Mouse (Mus musculus) midbrain, embryonic 16.5 days (tissue): ENCODE measurements around the gene Lrrc74b. TPM values are rescaled to one million over a fixed set of nuclear protein-coding genes. Genes with fewer than 3 reads are reported as not detected.
A peak's percentile ranks its signal among the peaks of the same experiment; 100 is the strongest.
"Not testable (repeated sequence)": the region's sequence is repeated elsewhere in the genome, so short reads cannot be mapped to it uniquely, and the experiment has no call there.

Experiments
- ATAC-seq: fragments of 200-750 bp; cut with Nextera tagmentation; 2 replicates; pipeline ENCODE4 v1.8.0; 2017; ENCODE audit warnings: moderate TSS enrichment
- H3K27ac ChIP-seq: fragments of 300-500 bp; sonication (generic); 2 replicates; pipeline ENCODE4 v1.5.1; 2014; ENCODE audit warnings: mild to moderate bottlenecking, low read length, mixed read lengths
- H3K27me3 ChIP-seq: fragments of 300-500 bp; sonication (generic); 2 replicates; pipeline ENCODE4 v1.6.1; 2014; ENCODE audit warnings: low read depth, low read length, mixed read lengths; ENCODE audit not compliant: control insufficient read depth, insufficient read depth
- H3K36me3 ChIP-seq: fragments of 300-500 bp; sonication (generic); 2 replicates; pipeline ENCODE4 v1.6.1; 2014; ENCODE audit warnings: mild to moderate bottlenecking, low read length, moderate library complexity, mixed read lengths; ENCODE audit not compliant: control insufficient read depth, insufficient read depth
- H3K4me1 ChIP-seq: fragments of 300-500 bp; sonication (generic); 2 replicates; pipeline ENCODE4 v1.6.1; 2014; ENCODE audit warnings: mild to moderate bottlenecking, low read length, mixed read lengths; ENCODE audit not compliant: control insufficient read depth, insufficient read depth
- H3K4me2 ChIP-seq: fragments of 300-500 bp; sonication (generic); 2 replicates; pipeline ENCODE4 v1.6.1; 2014; ENCODE audit warnings: mild to moderate bottlenecking, low read length, mixed read lengths
- H3K4me3 ChIP-seq: fragments of 300-500 bp; sonication (generic); 2 replicates; pipeline ENCODE4 v1.5.1; 2014; ENCODE audit warnings: low read depth, mild to moderate bottlenecking, low read length, moderate library complexity, mixed read lengths
- H3K9ac ChIP-seq: fragments of 300-500 bp; sonication (generic); 2 replicates; pipeline ENCODE4 v1.6.1; 2014; ENCODE audit warnings: low read depth, low read length, mixed read lengths
- H3K9me3 ChIP-seq: fragments of 300-500 bp; sonication (generic); replicated peaks from 2 replicates; pipeline ENCODE4 v1.6.1; 2014; ENCODE audit warnings: mild to moderate bottlenecking, low read length, mixed read lengths; ENCODE audit not compliant: control insufficient read depth, poor library complexity, severe bottlenecking
- WGBS: fragments of 180-500 bp; shearing (Covaris S2); extraction: QIAGEN DNeasy Blood & Tissue Kit; methylation state at CpG from one replicate; pipeline ENCODE4 v1.1.7; 2014; 5-methylcytosine and 5-hydroxymethylcytosine counted together
- polyA plus RNA-seq: library from polyadenylated mRNA; unstranded; fragments of >200 nt; fragmentation: Nextera tagmentation; extraction: Ambion mirVana; gene quantifications from 2 replicates; pipeline ENCODE4 v1.2.1, GENCODE M21; 2015

Gene Lrrc74b
- polyA plus RNA-seq, 1 experiment from 2014 or later, result 2.0 TPM

- Histone ChIP-seq H3K9ac (no peak overlapping the region), H3K27ac (no peak overlapping the region), H3K4me1 (peaks cover 15% of the 10 kb centered on the region), H3K27me3 (no peaks in the 10 kb centered on the region), H3K9me3 (no peaks in the 10 kb centered on the region), H3K4me2 (no peak overlapping the region), H3K36me3 (peaks cover 19% of the 10 kb centered on the region), H3K4me3 (no peak overlapping the region)
- WGBS, result 94% methylated on average over 4 of the region's 4 CpGs
- ATAC-seq, result no peak
Observed at GRCm38 (mm10) chr16:17511431-17511830, 49.6 kb downstream of the Lrrc74b start.

DNA sequence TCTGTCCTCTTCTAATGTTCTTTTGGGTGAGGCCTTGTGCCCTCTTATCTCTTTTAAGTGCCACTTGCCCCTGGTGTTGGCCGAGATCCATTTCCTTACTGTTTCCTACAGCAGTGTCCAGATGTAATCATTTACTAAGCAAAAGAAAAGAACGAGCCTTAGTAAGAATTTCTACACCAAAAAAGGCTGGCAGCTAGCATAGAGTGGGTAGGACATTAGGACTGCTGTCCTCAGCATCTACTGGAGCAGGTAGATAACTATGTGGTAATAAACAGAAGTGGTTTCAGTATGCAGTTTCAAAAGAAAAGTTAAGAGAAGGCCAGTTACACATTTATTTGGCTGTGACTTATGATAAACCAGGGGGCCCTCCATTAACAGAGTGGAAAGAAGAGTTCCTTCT is 50.4 kb downstream of the Lrrc74b start:
- H3K27ac ChIP-seq, result no peak overlapping the region
- no peaks in the 10 kb centered on the region for H3K9me3 ChIP-seq
- H3K4me3 ChIP-seq, result no peak overlapping the region
- no peaks in the 10 kb centered on the region for H3K27me3 ChIP-seq
- no peak for ATAC-seq
- H3K36me3 ChIP-seq, result peaks cover 12% of the 10 kb centered on the region
- WGBS, result 94% methylated on average over 2 of the region's 2 CpGs
- no peak overlapping the region for H3K4me2 ChIP-seq
- peaks cover 15% of the 10 kb centered on the region for H3K4me1 ChIP-seq
- H3K9ac ChIP-seq, result no peak overlapping the region

GRCm38 (mm10) chr16:17510143-17510542 is 50.9 kb downstream of the Lrrc74b start:
- Histone ChIP-seq H3K4me3 (no peak overlapping the region), H3K4me2 (peak overlapping the region; percentile 94), H3K36me3 (peaks cover 9% of the 10 kb centered on the region), H3K9ac (no peak overlapping the region), H3K27me3 (no peaks in the 10 kb centered on the region), H3K4me1 (peaks cover 15% of the 10 kb centered on the region), H3K27ac (no peak overlapping the region), H3K9me3 (no peaks in the 10 kb centered on the region)
- no peak for ATAC-seq
- WGBS, result 98% methylated on average over 2 of the region's 2 CpGs

- Histone ChIP-seq H3K36me3 (peaks cover 8% of the 10 kb centered on the region), H3K27ac (peak overlapping the region; percentile 96), H3K4me2 (peak overlapping the region; percentile 94), H3K4me3 (peak overlapping the region; percentile 83), H3K27me3 (no peaks in the 10 kb centered on the region), H3K9me3 (no peaks in the 10 kb centered on the region), H3K4me1 (peaks cover 15% of the 10 kb centered on the region), H3K9ac (peak overlapping the region; percentile 86)
- ATAC-seq, result no peak; the same call in 1 of the 2 replicates
- 8% methylated on average over 9 of the region's 9 CpGs for WGBS
Observed at GRCm38 (mm10) chr16:17509240-17509597, 51.8 kb downstream of the Lrrc74b start.

DNA sequence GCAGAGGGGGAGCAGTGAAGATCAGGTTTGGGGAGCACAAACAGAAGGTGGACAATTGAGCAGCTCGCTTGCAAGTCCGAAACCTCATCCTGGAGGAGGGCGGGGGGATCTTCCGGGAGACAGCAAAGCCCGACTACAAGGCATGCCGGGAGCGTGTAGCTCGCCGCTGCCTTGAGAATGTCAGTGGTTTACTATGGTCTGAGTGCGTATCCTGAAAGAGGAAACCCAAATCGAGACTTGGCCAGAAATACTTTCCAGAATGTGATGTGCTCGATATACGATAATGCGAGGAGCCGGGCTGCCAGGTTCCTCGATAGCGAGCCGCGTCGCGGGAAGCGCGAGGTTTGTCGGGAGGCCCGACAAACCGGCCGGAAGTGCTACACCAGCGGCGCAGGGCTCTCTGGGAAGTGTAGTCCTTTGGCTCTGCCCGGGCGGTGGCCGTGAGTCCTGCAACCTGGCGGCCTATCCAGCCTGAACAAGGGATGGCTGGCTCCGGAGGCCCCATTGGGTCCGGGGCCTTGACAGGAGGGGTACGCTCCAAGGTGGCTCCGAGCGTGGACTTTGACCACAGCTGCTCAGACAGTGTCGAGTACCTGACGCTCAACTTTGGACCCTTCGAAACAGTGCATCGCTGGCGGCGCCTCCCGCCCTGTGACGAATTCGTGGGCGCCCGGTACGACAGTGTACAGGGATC is 52.4 kb downstream of the Lrrc74b start, which contains the start of gene Lztr1:
Gene Lztr1, plus strand, starts transcription at position 143 of the 694 bp plus-strand sequence.
- Histone ChIP-seq H3K4me3 (peak within 1 kb of the TSS; percentile 83), H3K27ac (peak within 1 kb of the TSS; percentile 96), H3K36me3 (peaks cover 8% of the 10 kb centered on the region), H3K4me2 (peak within 1 kb of the TSS; percentile 94), H3K9me3 (no peaks in the 10 kb centered on the region), H3K4me1 (peaks cover 15% of the 10 kb centered on the region), H3K9ac (peak within 1 kb of the TSS; percentile 86), H3K27me3 (no peaks in the 10 kb centered on the region)
- WGBS, result under 1% methylated on average over 50 of the region's 50 CpGs
- ATAC-seq, result peak; percentile 98

DNA sequence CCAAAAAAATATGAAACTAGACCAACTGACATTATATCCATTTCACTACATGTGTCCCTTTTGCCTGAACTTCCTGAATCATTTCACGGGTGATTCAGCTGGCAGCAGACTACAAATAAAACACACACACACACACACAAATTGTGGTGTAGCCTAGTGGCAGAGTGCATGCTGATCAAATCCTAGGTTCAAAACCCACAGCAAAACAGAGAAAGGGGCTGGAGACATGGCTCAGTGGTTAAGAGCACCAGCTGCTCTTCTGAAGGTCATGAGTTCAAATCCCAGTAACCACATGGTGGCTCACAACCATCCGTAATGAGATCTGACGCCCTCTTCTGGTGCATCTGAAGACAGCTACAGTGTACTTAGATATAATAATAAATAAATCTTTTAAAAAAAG is 53.0 kb downstream of the Lrrc74b start:
- H3K4me1 ChIP-seq, result peaks cover 15% of the 10 kb centered on the region
- H3K9ac ChIP-seq, result peak overlapping the region; percentile 86
- H3K27me3 ChIP-seq, H3K36me3 ChIP-seq, H3K9me3 ChIP-seq: not testable (repeated sequence)
- H3K4me3 ChIP-seq, result peak overlapping the region; percentile 83
- H3K4me2 ChIP-seq, result peak overlapping the region; percentile 94
- WGBS, result 42% methylated on average over 2 of the region's 3 CpGs
- H3K27ac ChIP-seq, result peak overlapping the region; percentile 96
- peak; percentile 2 for ATAC-seq

DNA sequence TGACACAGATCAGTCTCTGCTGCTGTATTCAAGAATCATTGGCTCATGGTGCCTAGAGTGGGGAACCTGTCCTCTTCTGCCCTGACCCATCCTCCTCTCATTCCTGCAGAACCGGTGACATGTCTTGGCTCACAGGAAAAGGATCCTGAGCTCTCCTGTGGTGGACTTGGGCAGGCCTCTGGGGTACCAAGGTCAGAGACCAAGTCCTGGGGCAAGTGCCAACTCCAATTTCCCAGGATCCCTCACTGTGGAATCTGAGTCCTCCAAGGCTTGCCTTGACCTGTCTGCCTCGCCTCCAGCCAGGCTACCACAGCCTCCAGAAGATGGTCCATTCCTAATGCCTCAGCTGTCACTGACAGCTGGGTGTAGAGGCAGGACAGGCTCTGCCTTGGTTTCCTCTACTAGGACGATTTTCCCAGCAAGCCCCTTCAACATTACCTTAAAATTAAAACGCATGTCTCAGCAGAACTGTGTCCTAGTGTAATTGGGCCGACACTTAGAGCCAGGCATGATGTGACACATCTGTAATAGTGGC is 54.0 kb downstream of the Lrrc74b start:
- Histone ChIP-seq H3K27me3 (no peaks in the 10 kb centered on the region), H3K4me1 (peaks cover 15% of the 10 kb centered on the region), H3K9ac (no peak overlapping the region), H3K4me3 (no peak overlapping the region), H3K4me2 (no peak overlapping the region), H3K9me3 (no peaks in the 10 kb centered on the region), H3K27ac (no peak overlapping the region), H3K36me3 (peaks cover 3% of the 10 kb centered on the region; the same call in 1 of the 2 replicates)
- 84% methylated on average over 5 of the region's 5 CpGs for WGBS
- no peak for ATAC-seq

GRCm38 (mm10) chr16:17502681-17503080 is 58.4 kb downstream of the Lrrc74b start:
- no peaks in the 10 kb centered on the region for H3K9me3 ChIP-seq
- H3K9ac ChIP-seq, result no peak overlapping the region
- H3K4me2 ChIP-seq, result no peak overlapping the region
- no peak for ATAC-seq
- no peaks in the 10 kb centered on the region for H3K36me3 ChIP-seq
- H3K4me1 ChIP-seq, result no peaks in the 10 kb centered on the region
- WGBS, result 87% methylated on average over 4 of the region's 4 CpGs
- H3K27ac ChIP-seq, result no peak overlapping the region
- H3K27me3 ChIP-seq, result no peaks in the 10 kb centered on the region
- no peak overlapping the region for H3K4me3 ChIP-seq

DNA sequence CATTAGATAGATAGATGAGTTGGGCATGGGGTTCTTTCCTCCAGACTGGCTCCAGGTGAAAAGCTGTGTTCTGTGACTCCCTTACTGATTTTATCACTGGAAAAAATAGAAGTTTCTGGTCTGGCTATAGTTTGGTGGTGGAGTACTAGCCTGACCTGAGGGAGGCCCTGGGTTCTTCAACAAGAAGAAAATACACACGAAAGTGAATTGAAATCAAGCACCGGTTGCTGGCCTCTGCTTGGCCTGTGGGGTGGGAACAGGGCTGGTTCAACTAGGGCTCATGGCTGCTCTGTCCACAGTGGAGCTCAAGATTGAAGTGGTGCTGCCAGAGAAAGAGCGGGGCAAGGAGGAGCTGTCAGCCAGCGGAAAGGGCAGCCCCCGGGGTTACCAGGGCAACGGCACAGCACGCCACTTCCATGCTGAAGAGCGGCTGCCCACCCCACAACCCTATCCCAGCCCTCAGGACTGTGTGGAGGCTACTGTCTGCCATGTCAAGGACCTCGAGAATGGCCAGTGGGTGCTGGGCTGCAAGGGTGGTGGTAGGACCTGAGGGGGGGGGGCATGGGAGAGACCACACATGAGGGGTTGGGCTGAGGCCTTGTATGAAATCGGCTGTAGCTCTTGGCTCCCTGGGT is 61.7 kb downstream of the Lrrc74b start:
- no peak overlapping the region for H3K4me3 ChIP-seq
- no peak overlapping the region for H3K27ac ChIP-seq
- H3K36me3 ChIP-seq, result no peaks in the 10 kb centered on the region
- WGBS, result 12% methylated on average over 10 of the region's 10 CpGs
- peak; percentile 84 for ATAC-seq
- H3K27me3 ChIP-seq, result no peaks in the 10 kb centered on the region
- no peak overlapping the region for H3K9ac ChIP-seq
- no peaks in the 10 kb centered on the region for H3K9me3 ChIP-seq
- peak overlapping the region; percentile 16; the same call in 1 of the 2 replicates for H3K4me2 ChIP-seq
- peaks cover 4% of the 10 kb centered on the region; the same call in 1 of the 2 replicates for H3K4me1 ChIP-seq
